Mouse (Mus musculus) CH12.LX (cell line): Measurements from ENCODE around the gene Bclaf3. TPM values are rescaled to one million over a fixed set of nuclear protein-coding genes. Genes with fewer than 3 reads are reported as not detected.

Experiments used
- DNase-seq: peaks from one replicate; pipeline ENCODE4 v3.0.0-alpha.2; 2013; ENCODE audit errors: extremely low read depth
- H3K27ac ChIP-seq: 2 replicates; pipeline ENCODE4 v1.5.1; 2012; ENCODE audit warnings: low read depth, mild to moderate bottlenecking, control low read depth, moderate library complexity; ENCODE audit not compliant: insufficient read depth
- H3K27me3 ChIP-seq: replicated peaks from 2 replicates; pipeline ENCODE3; 2012; ENCODE audit warnings: inconsistent platforms
- H3K36me3 ChIP-seq, 2 experiments: replicated peaks in 1 of 2; 2 replicates each; pipeline versions ENCODE3 to v1.6.1; 2012; ENCODE audit warnings: inconsistent platforms in 1 of 2, low read length in 1 of 2, mild to moderate bottlenecking in 1 of 2, mixed read lengths in 1 of 2, moderate library complexity in 1 of 2; ENCODE audit not compliant: control insufficient read depth in 1 of 2, insufficient read depth in 1 of 2
- H3K4me1 ChIP-seq, 2 experiments: 2 replicates each; pipeline ENCODE4 v1.6.1; 2012; ENCODE audit warnings: inconsistent platforms in 1 of 2, moderate library complexity in 1 of 2; ENCODE audit not compliant: insufficient read depth in 2 of 2, control insufficient read depth in 1 of 2
- H3K4me2 ChIP-seq: 2 replicates; pipeline ENCODE4 v1.6.1; 2012; ENCODE audit warnings: low read depth, mild to moderate bottlenecking, control low read depth; ENCODE audit not compliant: poor library complexity, insufficient read depth, severe bottlenecking
- H3K4me3 ChIP-seq, 3 experiments: fragments of 150-350 bp in 1 of 3; sonication (generic) in 1 of 3; replicated peaks in 1 of 3; 2 replicates each; pipeline versions ENCODE3 to v1.5.1; 2011 to 2012; ENCODE audit warnings: low read depth in 2 of 3, low read length in 2 of 3, mild to moderate bottlenecking in 2 of 3, moderate library complexity in 2 of 3, control low read depth in 1 of 3, improper control_type of control experiment in 1 of 3, inconsistent platforms in 1 of 3, mixed read lengths in 1 of 3; ENCODE audit not compliant: poor library complexity in 1 of 3
- H3K79me2 ChIP-seq: replicated peaks from 2 replicates; pipeline ENCODE4 v1.6.1; 2012; ENCODE audit warnings: mild to moderate bottlenecking, moderate library complexity; ENCODE audit not compliant: control insufficient read depth, poor library complexity, insufficient read depth, severe bottlenecking; ENCODE audit errors: extremely low read depth
- H3K9ac ChIP-seq: 2 replicates; pipeline ENCODE4 v1.6.1; 2012; ENCODE audit warnings: low read depth, mild to moderate bottlenecking, control low read depth, moderate library complexity; ENCODE audit not compliant: insufficient read depth
- H3K9me3 ChIP-seq: replicated peaks from 2 replicates; pipeline ENCODE3; 2012; ENCODE audit warnings: low read length, inconsistent platforms, mixed read lengths
- BHLHE40 ChIP-seq: IDR thresholded peaks from 2 replicates; pipeline ENCODE4 v1.6.1; 2011; ENCODE audit warnings: mild to moderate bottlenecking, low read depth, low read length, improper control_type of control experiment
- CHD2 ChIP-seq: IDR thresholded peaks from 2 replicates; pipeline ENCODE4 v1.6.1; 2011; ENCODE audit warnings: low read length, improper control_type of control experiment
- CTCF ChIP-seq, 2 experiments: IDR thresholded peaks in 1 of 2; conservative IDR thresholded peaks in 1 of 2; 2 replicates each; pipeline ENCODE4 v1.5.1; 2011 to 2012; ENCODE audit warnings: low read depth in 2 of 2, low read length in 2 of 2, improper control_type of control experiment in 1 of 2, inconsistent platforms in 1 of 2, mild to moderate bottlenecking in 1 of 2, moderate library complexity in 1 of 2
- E2F4 ChIP-seq: IDR thresholded peaks from 2 replicates; pipeline ENCODE4 v1.6.1; 2011; ENCODE audit warnings: low read depth, low read length, improper control_type of control experiment; ENCODE audit not compliant: insufficient replicate concordance
- ELF1 ChIP-seq: IDR thresholded peaks from 2 replicates; pipeline ENCODE4 v1.6.1; 2014; ENCODE audit warnings: low read depth, mild to moderate bottlenecking, inconsistent platforms, low read length, improper control_type of control experiment
- EP300 ChIP-seq: IDR thresholded peaks from 2 replicates; pipeline ENCODE4 v1.6.1; 2011; ENCODE audit warnings: low read length, improper control_type of control experiment
- ETS1 ChIP-seq: conservative IDR thresholded peaks from 2 replicates; pipeline ENCODE4 v1.6.1; 2012; ENCODE audit warnings: low read depth, mild to moderate bottlenecking, inconsistent platforms, low read length, improper control_type of control experiment, moderate library complexity
- GABPA ChIP-seq: IDR thresholded peaks from 2 replicates; pipeline ENCODE4 v1.6.1; 2012; ENCODE audit warnings: low read depth, low read length, improper control_type of control experiment, inconsistent platforms; ENCODE audit not compliant: insufficient replicate concordance
- IRF4 ChIP-seq: IDR thresholded peaks from 2 replicates; pipeline ENCODE4 v1.6.1; 2014; ENCODE audit warnings: low read depth, mild to moderate bottlenecking, inconsistent platforms, low read length, improper control_type of control experiment
- JUN ChIP-seq: IDR thresholded peaks from 2 replicates; pipeline ENCODE4 v1.6.1; 2011; ENCODE audit warnings: low read depth, mild to moderate bottlenecking, low read length, improper control_type of control experiment, moderate library complexity; ENCODE audit not compliant: insufficient read depth
- JUND ChIP-seq: conservative IDR thresholded peaks from 2 replicates; pipeline ENCODE4 v1.6.1; 2011; ENCODE audit warnings: low read depth, low read length, improper control_type of control experiment
- MAX ChIP-seq: IDR thresholded peaks from 2 replicates; pipeline ENCODE4 v1.6.1; 2011; ENCODE audit warnings: low read length, improper control_type of control experiment
- MAZ ChIP-seq: IDR thresholded peaks from 2 replicates; pipeline ENCODE4 v1.6.1; 2012; ENCODE audit warnings: low read depth, mild to moderate bottlenecking, inconsistent platforms, low read length, improper control_type of control experiment, moderate library complexity
- MEF2A ChIP-seq: IDR thresholded peaks from 2 replicates; pipeline ENCODE4 v1.6.1; 2014; ENCODE audit warnings: low read depth, mild to moderate bottlenecking, inconsistent platforms, low read length, improper control_type of control experiment, borderline replicate concordance
- MXI1 ChIP-seq: IDR thresholded peaks from 2 replicates; pipeline ENCODE4 v1.6.1; 2011; ENCODE audit warnings: mild to moderate bottlenecking, low read depth, low read length, improper control_type of control experiment
- MYC ChIP-seq: IDR thresholded peaks from 2 replicates; pipeline ENCODE4 v1.6.1; 2011; ENCODE audit warnings: low read depth, mild to moderate bottlenecking, improper control_type of control experiment, low read length
- NELFE ChIP-seq: IDR thresholded peaks from 2 replicates; pipeline ENCODE4 v1.6.1; 2011; ENCODE audit warnings: low read depth, low read length, improper control_type of control experiment
- NRF1 ChIP-seq: IDR thresholded peaks from 2 replicates; pipeline ENCODE4 v1.6.1; 2014; ENCODE audit warnings: low read depth, mild to moderate bottlenecking, inconsistent platforms, low read length, improper control_type of control experiment, moderate library complexity
- POLR2AphosphoS2 ChIP-seq: IDR thresholded peaks from 2 replicates; pipeline ENCODE4 v1.6.1; 2011; ENCODE audit warnings: low read depth, low read length, improper control_type of control experiment
- RAD21 ChIP-seq: IDR thresholded peaks from 2 replicates; pipeline ENCODE4 v1.6.1; 2011; ENCODE audit warnings: low read depth, mild to moderate bottlenecking, low read length, improper control_type of control experiment, moderate library complexity
- RCOR1 ChIP-seq: conservative IDR thresholded peaks from 2 replicates; pipeline ENCODE4 v1.6.1; 2012; ENCODE audit warnings: low read depth, mild to moderate bottlenecking, inconsistent platforms, low read length, improper control_type of control experiment
- SIN3A ChIP-seq: IDR thresholded peaks from 2 replicates; pipeline ENCODE4 v1.6.1; 2012; ENCODE audit warnings: low read length, improper control_type of control experiment, inconsistent platforms
- SMC3 ChIP-seq: IDR thresholded peaks from 2 replicates; pipeline ENCODE4 v1.6.1; 2011; ENCODE audit warnings: low read depth, low read length, improper control_type of control experiment
- TBP ChIP-seq: conservative IDR thresholded peaks from 2 replicates; pipeline ENCODE4 v1.6.1; 2011; ENCODE audit warnings: low read depth, low read length, improper control_type of control experiment
- USF1 ChIP-seq: IDR thresholded peaks from 2 replicates; pipeline ENCODE4 v1.6.1; 2014; ENCODE audit warnings: low read depth, mild to moderate bottlenecking, inconsistent platforms, low read length, improper control_type of control experiment
- USF2 ChIP-seq: conservative IDR thresholded peaks from 2 replicates; pipeline ENCODE4 v1.6.1; 2011; ENCODE audit warnings: low read depth, low read length, improper control_type of control experiment
- ZKSCAN1 ChIP-seq: IDR thresholded peaks from 2 replicates; pipeline ENCODE4 v1.6.1; 2012; ENCODE audit warnings: low read depth, inconsistent platforms, low read length, improper control_type of control experiment, borderline replicate concordance
- ZMIZ1 ChIP-seq: IDR thresholded peaks from 2 replicates; pipeline ENCODE4 v1.6.1; 2012; ENCODE audit warnings: low read depth, mild to moderate bottlenecking, inconsistent platforms, low read length, improper control_type of control experiment
- ZNF384 ChIP-seq: IDR thresholded peaks from 2 replicates; pipeline ENCODE4 v1.6.1; 2012; ENCODE audit warnings: low read depth, low read length, improper control_type of control experiment, inconsistent platforms
- dilution Hi-C: fragments of 300-500 bp; cut with MboI; formaldehyde crosslinking; loops from 2 replicates; pipeline ENCODE4 v1.14.3; 2020; ENCODE audit warnings: low sequenced_read_pairs; ENCODE audit not compliant: extremely low pct_unique_long_range_greater_than_20kb, extremely low pct_ligation_motif_present
- in situ Hi-C: fragments of 300-500 bp; cut with MboI; formaldehyde crosslinking; loops from 3 replicates; pipeline ENCODE4 v1.14.3; 2019; ENCODE audit warnings: low sequenced_read_pairs, low pct_ligation_motif_present, low pct_unique_long_range_greater_than_20kb, mixed read lengths
- polyA plus RNA-seq: library from polyadenylated mRNA; unstranded; fragments of >175 nt; gene quantifications from 2 replicates; pipeline ENCODE4 v1.2.1, GENCODE M21; 2012; ENCODE audit warnings: low read depth; ENCODE audit not compliant: insufficient read length
- total RNA-seq, 2 experiments: library from RNA; depleted of rRNA; stranded (reverse); fragments of 300-350 nt in 1 of 2; fragments of >200 nt in 1 of 2; gene quantifications; 2 replicates each; pipeline ENCODE4 v1.2.3; 2012 to 2014

Gene Bclaf3
- total and polyA plus RNA-seq, 3 experiments = 6.6 to 14.7 (median 14.6) TPM

DNA sequence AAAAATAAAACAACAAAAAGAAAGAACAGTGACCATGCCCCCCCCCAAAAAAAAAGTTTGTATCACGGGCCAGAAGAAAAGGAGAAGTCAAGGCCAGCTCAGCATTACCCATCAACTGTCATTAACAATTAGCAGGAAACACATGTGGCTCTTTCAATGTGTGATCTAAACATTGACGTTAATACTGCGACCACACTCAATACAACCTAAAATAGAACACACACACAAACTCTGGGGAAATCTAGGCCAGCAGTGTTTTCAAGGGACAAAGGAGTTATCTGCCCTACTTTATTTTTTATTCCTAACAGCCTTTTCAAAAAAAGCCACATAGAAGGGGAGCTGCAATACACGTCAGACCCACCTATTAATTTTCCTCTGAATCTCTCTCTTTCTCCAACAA is 17.4 kb upstream of the Bclaf3 start:
- TF ChIP-seq USF1 (no peak), ETS1 (no peak), ELF1 (no peak), CHD2 (no peak), MYC (no peak), MEF2A (no peak), SIN3A (no peak), TBP (no peak), MAX (no peak), ZKSCAN1 (no peak), MAZ (no peak), MXI1 (no peak), GABPA (no peak), SMC3 (no peak), USF2 (no peak), JUN (no peak), E2F4 (no peak)
- Histone ChIP-seq H3K27me3 (no peaks in the 10 kb centered on the region), H3K9me3 (no peaks in the 10 kb centered on the region), H3K27ac (no peak overlapping the region), H3K9ac (no peak overlapping the region), H3K36me3 (no peaks in the 10 kb centered on the region), H3K4me3 (no peak overlapping the region), H3K4me1 (no peaks in the 10 kb centered on the region), H3K4me2 (no peak overlapping the region), H3K79me2 (no peaks in the 10 kb centered on the region)
- no peak for DNase-seq
- dilution Hi-C loops = no loop called here
- in situ Hi-C loops = no loop called here

GRCm38 (mm10) chrX:159509847-159510715 is 16.4 kb upstream of the Bclaf3 start:
- no peaks in the 10 kb centered on the region for H3K27me3 ChIP-seq
- H3K4me1 ChIP-seq = no peaks in the 10 kb centered on the region
- no peaks in the 10 kb centered on the region for H3K9me3 ChIP-seq
- no peaks in the 10 kb centered on the region for H3K36me3 ChIP-seq
- no peaks in the 10 kb centered on the region for H3K79me2 ChIP-seq
- dilution Hi-C loops (no loop called here), in situ Hi-C loops (no loop called here)
- H3K9ac ChIP-seq = peak overlapping the region; percentile 28; the same call in 1 of the 2 replicates
- H3K4me3 ChIP-seq = peak overlapping the region; percentile 34 to 46 (median 39)
- H3K4me2 ChIP-seq = peak overlapping the region; percentile 40; the same call in 1 of the 2 replicates
- DNase-seq = peak; percentile 59
- H3K27ac ChIP-seq = peak overlapping the region; percentile 68
- TF ChIP-seq USF1 (no peak), ETS1 (0 out of 2 replicates have a peak, but pooled peaks have one; percentile 41), CHD2 (no peak), MAX (no peak), BHLHE40 (no peak), NELFE (no peak), TBP (0 out of 2 replicates have a peak, but pooled peaks have one; percentile 28), POLR2AphosphoS2 (no peak), JUN (no peak), NRF1 (no peak), JUND (no peak), IRF4 (no peak), EP300 (no peak), MAZ (no peak), ZNF384 (peak; percentile 62), CTCF (conservative IDR thresholded peaks at IDR 0.05 in 1 of 2, IDR thresholded peaks at IDR 0.05 in 1 of 2; ENCODE audit: low read depth in 2 of 2, low read length in 2 of 2) (peak in 1 of 2 experiments; percentile 28; a peak in 2 of 4 replicates), ZMIZ1 (no peak), RCOR1 (no peak), ELF1 (no peak), RAD21 (no peak), MYC (0 out of 2 replicates have a peak, but pooled peaks have one; percentile 59), MXI1 (no peak)
